Mouse (Mus musculus): ENCODE data around the gene Naa80.

The Naa80 gene

GRCm38 (mm10) chr9:107575579-107576356 lies 2.9 kb upstream of the Naa80 start:
- DNase-seq, result no peak

GRCm38 (mm10) chr9:107576357-107577107 lies 2.2 kb upstream of the Naa80 start, which contains the start of gene Hyal1:
Gene Hyal1 (plus strand): TSS chr9:107576927.
- DNase-seq, result no peak

- no peak for DNase-seq
These were observed 816 bp upstream of the Naa80 start for GRCm38 (mm10) chr9:107577871-107578270.

DNA sequence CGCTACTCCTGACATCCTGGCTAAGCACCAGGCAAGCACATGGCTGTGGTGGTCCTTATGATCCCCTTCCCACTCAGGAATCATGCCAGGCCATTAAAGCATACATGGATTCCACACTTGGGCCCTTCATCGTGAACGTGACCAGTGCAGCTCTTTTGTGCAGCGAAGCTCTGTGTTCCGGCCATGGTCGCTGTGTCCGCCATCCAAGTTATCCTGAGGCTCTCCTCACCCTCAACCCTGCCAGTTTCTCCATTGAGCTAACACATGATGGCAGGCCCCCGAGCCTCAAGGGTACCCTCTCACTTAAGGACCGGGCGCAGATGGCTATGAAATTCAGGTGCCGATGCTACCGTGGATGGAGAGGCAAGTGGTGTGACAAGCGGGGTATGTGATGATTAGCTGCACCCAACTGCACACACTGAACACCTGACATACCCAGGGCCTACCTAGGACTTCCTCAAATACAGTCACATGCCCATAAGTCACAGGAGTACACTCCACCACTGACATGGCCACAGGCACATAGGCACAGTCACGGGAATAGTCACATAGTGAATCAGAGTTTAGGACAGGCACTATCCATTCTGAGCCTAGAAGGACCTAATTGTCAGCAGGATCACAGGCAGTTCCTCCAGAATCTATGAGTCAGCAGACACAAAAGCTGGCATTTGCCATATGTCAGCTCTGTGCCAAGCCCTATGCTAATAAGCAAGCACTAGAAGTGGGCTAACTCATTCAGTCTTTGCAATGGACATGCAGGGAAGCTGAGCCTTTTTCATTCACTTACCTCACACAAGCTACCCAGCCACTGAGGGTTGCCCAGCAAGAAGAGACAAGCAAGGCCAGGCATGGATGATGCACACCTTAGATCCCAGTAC lies 575 bp downstream of the Naa80 start:
- DNase-seq, result no peak

- DNase-seq, result peak; percentile 81 to 88
These were observed 2.0 kb downstream of the Naa80 start, which contains the start of gene Hyal3 for GRCm38 (mm10) chr9:107580501-107581317. Gene Hyal3 (plus strand): TSS chr9:107580818.

GRCm38 (mm10) chr9:107581584-107581983 lies 2.9 kb downstream of the Naa80 start:
- DNase-seq, result no peak

DNA sequence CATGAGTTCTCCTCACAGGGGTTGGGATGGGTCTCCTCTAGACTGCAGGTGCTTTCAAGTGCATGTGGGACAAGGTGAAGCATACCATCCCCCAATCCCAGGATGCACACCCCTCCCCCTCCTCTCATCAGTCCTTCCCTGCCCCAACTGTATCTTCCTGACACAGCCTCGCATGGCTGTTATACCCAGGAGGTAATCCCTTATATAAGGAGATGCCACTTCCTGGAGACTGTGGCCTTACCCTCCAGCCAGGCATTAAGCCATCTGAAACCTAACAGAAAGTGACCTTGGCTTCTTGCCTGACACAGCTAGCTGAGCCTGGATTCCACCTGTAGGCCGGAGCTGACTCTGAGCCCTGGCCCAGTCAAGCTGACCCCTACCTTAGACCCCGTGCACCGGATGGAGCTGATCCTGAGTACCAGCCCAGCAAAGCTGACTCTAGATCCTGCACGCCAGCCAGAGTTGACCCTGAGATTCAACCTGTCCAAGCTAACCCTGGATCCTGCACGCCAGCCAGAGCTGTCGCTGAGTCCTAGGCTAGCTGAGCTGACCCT lies 3.9 kb downstream of the Naa80 start:
- DNase-seq, result no peak

- DNase-seq, result no peak
These were observed 4.5 kb downstream of the Naa80 start for GRCm38 (mm10) chr9:107583174-107583573.

- DNase-seq, result no peak
These were observed 7.8 kb downstream of the Naa80 start for GRCm38 (mm10) chr9:107586504-107586903.

GRCm38 (mm10) chr9:107586974-107587832 lies 8.5 kb downstream of the Naa80 start, which contains the start of gene Ifrd2:
Gene Ifrd2 (plus strand): TSS chr9:107587642.
- DNase-seq, result peak; percentile 98 to 99

DNA sequence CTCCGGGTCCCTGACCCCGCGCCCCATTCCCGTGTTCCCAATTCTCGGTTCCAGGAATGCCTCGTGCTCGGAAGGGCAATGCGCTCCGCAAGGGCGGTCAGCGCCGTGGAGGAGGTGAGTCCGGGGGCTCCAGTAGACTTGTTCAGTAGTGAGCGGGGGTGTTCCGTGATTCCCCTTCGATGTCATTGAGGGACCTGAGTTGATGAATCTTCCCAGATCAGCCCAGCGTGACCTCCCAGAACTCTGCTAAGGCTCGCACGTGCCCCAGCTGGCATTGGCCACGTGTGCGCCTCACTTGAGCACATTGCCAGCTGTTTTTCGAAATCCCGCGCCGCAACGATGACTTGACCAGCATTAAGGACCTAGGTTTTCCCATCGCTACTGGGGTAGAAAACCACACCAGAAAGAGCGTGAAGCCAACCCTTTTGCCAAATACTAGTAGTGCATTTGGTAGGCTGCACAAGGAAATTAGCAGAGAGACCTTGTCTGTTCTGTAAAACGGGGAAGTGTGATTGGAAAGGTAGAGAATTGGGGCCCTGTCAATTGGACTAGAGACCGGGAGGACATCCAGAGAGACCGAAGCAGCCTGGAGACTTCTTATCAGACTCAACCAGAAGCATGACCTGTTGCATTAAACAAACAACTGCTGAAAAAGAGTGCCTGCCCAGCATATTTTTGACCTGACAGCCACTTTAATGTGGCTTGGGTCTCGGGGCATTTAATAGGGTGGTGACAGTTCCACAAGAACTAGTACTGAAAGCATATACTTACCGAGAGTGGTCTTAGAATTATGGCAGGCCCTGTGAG lies 9.3 kb downstream of the Naa80 start:
- no peak for DNase-seq

DNA sequence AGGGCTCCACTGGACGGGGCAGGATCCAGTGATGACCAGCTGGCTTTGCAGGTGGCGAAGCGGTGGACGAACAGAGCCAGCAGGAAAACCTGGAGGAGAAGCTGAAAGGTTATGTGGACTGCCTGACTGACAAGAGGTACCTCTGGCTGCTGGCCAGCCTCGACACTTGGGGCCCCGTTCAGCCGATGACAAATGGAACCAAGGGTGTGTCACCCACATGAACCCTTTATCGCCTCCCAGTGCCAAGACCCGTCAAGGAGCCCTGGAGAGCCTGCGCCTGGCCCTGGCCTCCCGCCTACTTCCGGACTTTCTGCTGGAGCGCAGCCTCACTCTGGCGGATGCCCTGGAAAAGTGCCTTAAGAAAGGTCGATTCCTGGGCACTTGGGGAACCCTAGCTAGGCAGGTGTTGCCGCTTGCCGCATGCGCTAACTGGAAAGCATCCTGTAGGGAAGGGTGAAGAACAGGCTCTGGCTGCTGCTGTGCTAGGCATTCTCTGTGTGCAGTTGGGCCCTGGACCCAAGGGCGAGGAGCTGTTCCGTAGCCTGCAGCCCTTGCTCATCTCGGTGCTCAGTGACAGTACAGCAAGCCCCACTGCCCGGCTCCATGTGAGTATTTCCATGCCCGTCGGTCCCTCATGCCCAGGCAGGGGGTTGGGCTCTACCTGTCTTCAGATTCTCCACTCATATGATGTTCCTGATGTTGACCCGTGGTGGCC lies 11.5 kb downstream of the Naa80 start:
- no peak for DNase-seq

GRCm38 (mm10) chr9:107590773-107591060 lies 12.0 kb downstream of the Naa80 start:
- DNase-seq, result no peak

DNA sequence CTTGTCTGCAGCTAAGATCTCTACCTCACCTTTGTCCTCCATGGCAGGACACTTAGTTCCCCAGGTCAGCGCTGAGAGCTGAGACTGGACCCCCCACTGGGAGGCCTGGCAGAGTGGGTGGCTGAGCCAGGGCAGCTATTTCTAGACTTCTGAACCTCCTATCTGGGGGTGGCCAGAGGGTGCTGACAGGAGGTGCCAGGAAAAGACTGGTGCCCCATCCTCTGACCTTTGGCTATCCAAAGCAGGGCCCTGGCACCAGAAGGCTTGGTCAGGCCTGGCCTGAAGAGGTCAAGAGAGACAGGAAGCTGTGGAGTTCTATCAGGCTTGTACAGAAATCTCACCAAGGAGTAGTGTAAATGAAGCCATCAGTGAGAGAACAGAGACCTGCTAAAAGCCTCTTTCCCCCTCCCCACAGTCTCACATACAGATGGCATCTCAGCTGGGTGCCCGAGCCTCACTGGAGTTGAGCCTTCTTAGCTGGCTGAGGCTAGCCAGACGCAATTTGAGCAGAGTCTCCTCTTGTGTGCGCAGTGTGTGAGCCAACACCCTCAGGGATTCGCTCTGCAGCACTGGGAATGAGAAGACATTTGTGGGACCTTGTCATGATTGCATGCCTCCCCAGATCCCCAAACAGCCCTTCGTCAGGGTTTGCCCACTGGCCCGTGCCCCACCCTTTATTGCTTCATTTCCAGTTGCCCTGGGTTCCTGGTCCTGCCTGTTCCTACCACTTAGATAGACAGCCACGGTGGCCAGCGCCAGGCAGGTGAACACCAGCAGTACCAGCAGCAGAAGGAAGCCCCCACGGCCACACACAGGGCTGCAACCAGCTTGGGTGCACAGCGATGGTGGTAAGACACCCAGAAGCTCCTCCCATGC lies 14.7 kb downstream of the Naa80 start:
- no peak for DNase-seq

- DNase-seq, result no peak
These were observed 15.8 kb downstream of the Naa80 start for GRCm38 (mm10) chr9:107594281-107595062.

DNA sequence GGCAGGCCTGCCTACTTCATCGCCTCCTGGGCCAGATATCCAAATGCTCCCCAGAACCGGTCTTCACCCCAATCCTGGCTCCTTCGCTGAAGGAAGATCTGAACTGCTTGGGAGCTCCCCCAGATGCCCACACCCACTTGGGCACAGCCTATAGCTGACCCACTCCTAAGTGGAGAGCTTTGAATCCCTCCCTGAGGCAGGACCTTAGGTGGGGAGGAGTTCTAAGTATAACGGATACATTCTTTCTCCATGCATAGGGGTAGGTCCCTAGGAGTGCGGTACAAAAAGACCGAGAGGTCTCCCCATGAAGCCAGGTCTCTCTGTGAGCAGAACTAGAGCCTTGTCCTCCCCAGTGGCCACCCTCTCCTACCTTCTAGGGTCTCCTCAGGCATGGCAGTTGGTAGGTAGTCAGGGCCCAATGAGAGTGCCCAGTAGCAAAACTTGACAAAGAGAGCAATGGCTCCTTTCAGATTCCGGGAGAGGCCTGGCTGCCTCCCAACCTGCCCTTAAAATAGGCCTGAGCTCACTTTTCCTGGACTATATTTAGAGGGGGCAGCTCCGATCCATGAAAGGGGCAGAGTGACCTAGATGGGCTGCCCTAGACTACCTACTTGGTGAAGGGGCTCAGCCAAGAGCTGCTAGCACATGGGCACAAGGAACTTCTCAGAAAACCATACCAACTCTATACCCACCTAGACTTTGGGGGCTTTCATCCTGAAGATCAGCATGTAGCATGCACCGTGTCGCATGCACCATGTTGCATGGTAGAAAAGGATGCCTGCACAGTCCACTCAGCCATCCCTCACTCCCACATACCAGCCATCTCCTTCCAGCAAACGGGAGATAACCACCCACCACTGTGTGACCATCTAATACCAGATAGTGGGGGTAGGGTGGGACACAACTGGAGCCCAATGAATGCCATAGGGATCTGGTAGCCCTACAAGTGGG lies 18.2 kb downstream of the Naa80 start:
- no peak for DNase-seq
